Mouse (Mus musculus) ES-E14 (cell line): ENCODE data around the gene Dmkn. TPM values are rescaled to one million over a fixed set of nuclear protein-coding genes. Genes with fewer than 3 reads are reported as not detected.
"Not testable (repeated sequence)": the region's sequence is repeated elsewhere in the genome, so short reads cannot be mapped to it uniquely, and the experiment has no call there.

ENCODE experiments used
- DNase-seq: peaks from one replicate; pipeline ENCODE4 v3.0.0-alpha.2; 2013; ENCODE audit warnings: low read depth, low spot score
- H3K27ac ChIP-seq: 2 replicates; pipeline ENCODE4 v1.5.1; 2012; ENCODE audit warnings: low read depth, mild to moderate bottlenecking, low read length, moderate library complexity, mixed read lengths; ENCODE audit not compliant: poor library complexity, insufficient read depth, severe bottlenecking
- H3K36me3 ChIP-seq: 2 replicates; pipeline ENCODE4 v1.6.1; 2012; ENCODE audit warnings: mild to moderate bottlenecking, low read length, moderate library complexity, mixed read lengths; ENCODE audit not compliant: control insufficient read depth, poor library complexity, insufficient read depth, severe bottlenecking
- H3K4me1 ChIP-seq, 2 experiments: fragments of 150-350 bp in 1 of 2; sonication (generic) in 1 of 2; 2 replicates each; pipeline ENCODE4 v1.6.1; 2012; ENCODE audit warnings: low read length in 2 of 2, mild to moderate bottlenecking in 1 of 2, mixed read lengths in 1 of 2; ENCODE audit not compliant: control insufficient read depth in 2 of 2, insufficient read depth in 2 of 2, poor library complexity in 1 of 2
- H3K4me3 ChIP-seq, 2 experiments: fragments of 150-350 bp in 1 of 2; sonication (generic) in 1 of 2; 2 replicates each; pipeline ENCODE4 v1.5.1; 2012; ENCODE audit warnings: low read length in 2 of 2, low read depth in 1 of 2, mild to moderate bottlenecking in 1 of 2, mixed read lengths in 1 of 2; ENCODE audit not compliant: insufficient read depth in 1 of 2, poor library complexity in 1 of 2, severe bottlenecking in 1 of 2
- H3K9ac ChIP-seq: 2 replicates; pipeline ENCODE4 v1.6.1; 2012; ENCODE audit warnings: low read depth, mild to moderate bottlenecking, low read length, mixed read lengths; ENCODE audit not compliant: poor library complexity, insufficient read depth, severe bottlenecking
- H3K9me3 ChIP-seq: fragments of 150-350 bp; sonication (generic); 2 replicates; pipeline ENCODE4 v1.6.1; 2012; ENCODE audit warnings: low read depth, mild to moderate bottlenecking, low read length; ENCODE audit not compliant: control insufficient read depth, insufficient read depth
- CHD2 ChIP-seq: IDR thresholded peaks from 2 replicates; pipeline ENCODE4 v1.6.1; 2014; ENCODE audit warnings: mild to moderate bottlenecking, low read depth, low read length, inconsistent platforms
- HCFC1 ChIP-seq: IDR thresholded peaks from 2 replicates; pipeline ENCODE4 v1.6.1; 2012; ENCODE audit warnings: low read length, inconsistent platforms, borderline replicate concordance; ENCODE audit not compliant: insufficient read depth
- MAFK ChIP-seq: IDR thresholded peaks from 2 replicates; pipeline ENCODE4 v1.6.1; 2014; ENCODE audit warnings: mild to moderate bottlenecking, low read depth, low read length, inconsistent platforms; ENCODE audit not compliant: insufficient read depth
- ZC3H11A ChIP-seq: IDR thresholded peaks from 2 replicates; pipeline ENCODE4 v1.6.1; 2012; ENCODE audit warnings: low read depth, mild to moderate bottlenecking, inconsistent platforms, low read length, borderline replicate concordance
- ZNF384 ChIP-seq: IDR thresholded peaks from 2 replicates; pipeline ENCODE4 v1.6.1; 2012; ENCODE audit warnings: low read depth, low read length, inconsistent platforms
- in situ Hi-C, 2 experiments: fragments of 600-800 bp; cut with MboI; formaldehyde crosslinking; loops; one replicate each; pipeline ENCODE4 v1.15.1; 2025; ENCODE audit warnings: low sequenced_read_pairs in 2 of 2, inconsistent platforms in 1 of 2; ENCODE audit not compliant: unreplicated experiment in 2 of 2
- total RNA-seq: library from RNA; depleted of rRNA; stranded (reverse); fragments of 300-350 nt; gene quantifications from 2 replicates; pipeline ENCODE4 v1.2.3, GENCODE M21; 2012

Dmkn gene
- total RNA-seq, 1 experiment: 4.9 TPM

DNA sequence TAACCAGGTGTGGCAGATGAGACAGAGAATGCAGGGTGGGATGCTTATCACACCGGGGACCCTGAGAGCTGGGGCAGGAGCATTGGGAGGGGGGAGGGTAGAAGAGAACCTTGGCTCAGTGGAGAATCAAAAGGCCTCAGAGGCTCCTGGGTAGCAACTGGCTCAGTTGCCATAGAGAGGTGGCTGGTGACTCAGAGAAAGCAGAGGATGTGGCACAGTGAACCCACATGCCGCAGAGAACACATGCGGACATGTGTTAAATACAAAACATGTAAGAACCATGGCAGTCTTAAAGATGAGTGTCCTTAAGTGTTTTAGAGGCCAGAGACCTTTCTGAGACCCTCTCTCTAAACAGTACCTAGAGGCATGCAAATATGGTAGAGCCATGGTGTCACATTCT lies 27.3 kb upstream of the Dmkn start:
- no peak overlapping the region for H3K4me3 ChIP-seq
- no peaks in the 10 kb centered on the region for H3K9me3 ChIP-seq
- H3K4me1 ChIP-seq: no peaks in the 10 kb centered on the region
- no peak overlapping the region for H3K9ac ChIP-seq
- H3K36me3 ChIP-seq: peaks cover 6% of the 10 kb centered on the region; the same call in 1 of the 2 replicates
- TF ChIP-seq CHD2: no peak
- TF ChIP-seq ZNF384: no peak
- no peak for DNase-seq
- in situ Hi-C loops: no loop called here
- H3K27ac ChIP-seq: no peak overlapping the region

DNA sequence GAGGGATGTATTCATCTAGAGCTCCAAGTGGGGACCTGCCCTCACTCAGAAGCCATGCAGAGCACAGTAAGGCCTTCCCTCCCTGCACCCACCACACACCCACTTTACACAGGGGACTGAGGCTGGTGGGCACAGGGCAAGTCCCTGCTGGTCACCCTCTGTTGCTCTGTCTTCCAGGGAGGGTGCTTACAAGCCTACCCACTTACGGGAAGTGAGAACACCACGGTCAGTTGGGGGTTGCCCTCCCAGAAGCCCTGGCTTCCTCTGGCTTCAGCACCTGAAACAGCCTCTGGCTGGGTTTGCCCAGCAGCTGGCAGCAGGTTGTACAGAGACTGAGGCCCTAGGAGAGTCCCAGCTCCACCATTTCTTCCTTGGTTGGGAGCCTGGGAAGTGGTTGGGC lies 21.0 kb upstream of the Dmkn start:
- H3K27ac ChIP-seq, H3K9ac ChIP-seq, H3K4me1 ChIP-seq, H3K4me3 ChIP-seq, H3K9me3 ChIP-seq, H3K36me3 ChIP-seq, in situ Hi-C loops, DNase-seq: not testable (repeated sequence)

DNA sequence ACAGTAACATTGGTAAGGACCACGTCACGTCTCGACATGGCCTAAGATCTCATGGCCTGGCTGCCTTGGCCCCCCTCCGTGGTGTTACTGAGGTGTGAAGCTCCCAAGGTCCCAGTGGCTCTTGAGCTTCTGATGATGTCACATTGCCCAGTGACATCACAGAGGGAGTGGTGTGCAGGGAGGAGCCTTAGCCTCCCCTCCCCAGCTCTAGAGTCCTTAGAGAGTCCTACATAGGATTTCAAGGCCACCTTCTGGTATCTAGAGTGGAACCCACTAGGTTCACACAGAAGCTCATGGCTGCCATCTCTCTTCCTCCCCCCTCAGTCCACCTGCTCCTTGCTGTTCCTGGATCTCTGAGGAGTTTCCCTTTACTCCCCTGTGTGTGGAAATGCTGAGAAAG lies 19.9 kb upstream of the Dmkn start, which contains the start of gene Gapdhs:
TSS of gene Gapdhs (minus strand) at position 65 of the 400 bp plus-strand sequence.
- DNase-seq, H3K36me3 ChIP-seq, H3K4me3 ChIP-seq, H3K9ac ChIP-seq, H3K27ac ChIP-seq, in situ Hi-C loops, H3K9me3 ChIP-seq, H3K4me1 ChIP-seq: not testable (repeated sequence)

DNA sequence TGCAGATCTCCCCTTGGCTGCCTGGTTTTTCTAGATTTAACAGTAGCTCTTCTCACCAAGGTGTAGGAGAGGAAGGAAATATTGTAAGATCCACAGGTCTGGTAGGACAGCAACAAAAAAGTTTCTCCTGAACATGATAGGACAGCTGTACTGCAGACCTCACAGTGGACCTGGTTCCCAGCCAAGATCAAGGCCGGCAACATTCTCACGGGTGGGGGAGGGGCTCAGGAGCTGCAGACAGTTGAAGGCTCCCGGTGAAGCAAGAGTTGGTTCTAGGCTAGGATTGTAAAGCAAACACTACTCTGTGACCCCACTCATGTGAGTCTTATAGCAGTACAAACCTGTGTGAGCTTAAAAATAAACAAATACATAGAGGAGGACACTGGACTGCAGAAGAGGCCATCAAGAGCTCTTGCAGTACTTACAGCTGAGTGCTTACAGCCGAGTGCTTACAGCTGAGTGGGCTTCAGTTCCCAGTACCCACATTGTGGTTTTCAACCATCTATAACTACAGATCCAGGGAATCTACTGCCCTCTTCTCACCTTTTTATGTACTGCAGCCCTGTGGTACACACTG lies 19.4 kb upstream of the Dmkn start:
- Histone ChIP-seq H3K9ac (no peak overlapping the region), H3K36me3 (no peaks in the 10 kb centered on the region), H3K4me1 (0 out of 4 replicates have a peak, but pooled peaks cover 0 to 2% of the 10 kb centered on the region in 2 experiments), H3K4me3 (no peak overlapping the region), H3K9me3 (no peaks in the 10 kb centered on the region), H3K27ac (no peak overlapping the region)
- no peak for TF ChIP-seq MAFK
- TF ChIP-seq CHD2: no peak
- no peak for TF ChIP-seq HCFC1
- no peak for TF ChIP-seq ZNF384
- no peak for TF ChIP-seq ZC3H11A
- in situ Hi-C loops: no loop called here
- no peak for DNase-seq

DNA sequence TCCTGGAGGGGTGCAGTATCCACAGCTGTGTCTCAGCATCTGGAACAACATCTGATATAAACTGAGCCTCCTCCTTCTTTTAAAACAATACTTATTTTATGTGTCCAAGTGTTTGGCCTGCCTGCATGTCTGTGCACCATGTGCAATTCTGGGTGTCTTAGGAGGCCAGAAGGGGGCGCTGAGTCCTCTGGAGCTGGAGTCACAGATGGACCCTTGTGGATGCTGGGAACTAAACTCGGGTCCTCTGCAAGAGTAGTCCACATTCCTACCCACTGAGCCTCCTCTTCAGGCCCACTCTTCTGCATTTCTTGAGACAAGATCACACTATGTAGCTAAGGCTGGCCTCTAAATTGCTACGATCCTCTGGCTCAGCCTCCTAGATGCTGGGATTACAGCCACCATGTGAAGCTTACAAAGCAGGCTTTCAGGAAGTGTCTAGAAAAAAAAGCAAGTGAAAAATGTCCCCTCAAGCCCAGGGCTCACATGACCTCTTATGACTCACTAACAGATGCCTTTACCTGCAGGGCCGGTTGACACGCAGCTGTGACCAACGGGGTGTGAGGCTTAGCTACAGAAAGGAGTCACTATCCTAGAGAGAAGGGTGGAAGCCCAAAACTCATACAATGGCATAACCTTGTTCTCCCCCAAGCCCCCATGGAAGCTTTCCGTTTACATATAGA lies 15.9 kb upstream of the Dmkn start:
- TF ChIP-seq ZC3H11A (no peak), MAFK (no peak), ZNF384 (no peak), CHD2 (no peak), HCFC1 (no peak)
- no peaks in the 10 kb centered on the region for H3K36me3 ChIP-seq

More for the DNA sequence above, 15.9 kb upstream of the Dmkn start:
- peaks cover 2 to 14% of the 10 kb centered on the region in 2 experiments; a peak in 2 of 4 replicates for H3K4me1 ChIP-seq
- no peaks in the 10 kb centered on the region for H3K9me3 ChIP-seq
- no peak overlapping the region for H3K27ac ChIP-seq
- no peak overlapping the region for H3K9ac ChIP-seq
- in situ Hi-C loops: no loop called here
- DNase-seq: no peak
- no peak overlapping the region for H3K4me3 ChIP-seq
